Mouse (Mus musculus) neural tube, embryonic 11.5 days (tissue): ENCODE data around the gene Akap8l. TPM values are rescaled to one million over a fixed set of nuclear protein-coding genes. Genes with fewer than 3 reads are reported as not detected.

Source experiments
- ATAC-seq: fragments of 200-750 bp; cut with Nextera tagmentation; 2 replicates; pipeline ENCODE4 v1.8.0; 2017; ENCODE audit warnings: moderate number of reproducible peaks, mild to moderate bottlenecking, moderate TSS enrichment, moderate library complexity; ENCODE audit not compliant: insufficient read depth, low FRiP score, low TSS enrichment
- DNase-seq: peaks from one replicate; pipeline ENCODE4 v3.0.0-alpha.2; 2015; ENCODE audit warnings: low spot score
- H3K27ac ChIP-seq: fragments of 300-500 bp; sonication (generic); 2 replicates; pipeline ENCODE4 v1.5.1; 2014; ENCODE audit warnings: low read depth, mild to moderate bottlenecking, low read length
- H3K27me3 ChIP-seq: fragments of 300-500 bp; sonication (generic); 2 replicates; pipeline ENCODE4 v1.6.1; 2014; ENCODE audit warnings: mild to moderate bottlenecking, low read length, mixed read lengths; ENCODE audit not compliant: control insufficient read depth, insufficient read depth
- H3K36me3 ChIP-seq: fragments of 300-500 bp; sonication (generic); 2 replicates; pipeline ENCODE4 v1.6.1; 2014; ENCODE audit warnings: mild to moderate bottlenecking, low read length, moderate library complexity, mixed read lengths; ENCODE audit not compliant: control insufficient read depth, insufficient read depth
- H3K4me1 ChIP-seq: fragments of 300-500 bp; sonication (generic); 2 replicates; pipeline ENCODE4 v1.6.1; 2014; ENCODE audit warnings: low read length, mixed read lengths; ENCODE audit not compliant: control insufficient read depth, insufficient read depth
- H3K4me2 ChIP-seq: fragments of 300-500 bp; sonication (generic); 2 replicates; pipeline ENCODE4 v1.6.1; 2014; ENCODE audit warnings: low read depth, mild to moderate bottlenecking, moderate library complexity
- H3K4me3 ChIP-seq: fragments of 300-500 bp; sonication (generic); 2 replicates; pipeline ENCODE4 v1.5.1; 2014; ENCODE audit warnings: low read depth, low read length
- H3K9ac ChIP-seq: fragments of 300-500 bp; sonication (generic); 2 replicates; pipeline ENCODE4 v1.6.1; 2014; ENCODE audit warnings: mild to moderate bottlenecking, low read length
- H3K9me3 ChIP-seq: fragments of 300-500 bp; sonication (generic); 2 replicates; pipeline ENCODE4 v1.6.1; 2016; ENCODE audit warnings: low read length; ENCODE audit not compliant: control insufficient read depth
- WGBS: fragments of 180-500 bp; shearing (Covaris S2); extraction: QIAGEN DNeasy Blood & Tissue Kit; methylation state at CpG from one replicate; pipeline ENCODE4 v1.1.7; 2014; 5-methylcytosine and 5-hydroxymethylcytosine counted together
- polyA plus RNA-seq: library from polyadenylated mRNA; unstranded; fragments of >200 nt; fragmentation: Nextera tagmentation; extraction: Ambion mirVana; gene quantifications from 2 replicates; pipeline ENCODE4 v1.2.1, GENCODE M21; 2014

Gene Akap8l
- polyA plus RNA-seq, 1 experiment from 2014 or later: 73.2 TPM

- Histone ChIP-seq H3K9me3 (no peaks in the 10 kb centered on the region), H3K9ac (no peak overlapping the region), H3K4me2 (no peak overlapping the region), H3K27me3 (no peaks in the 10 kb centered on the region), H3K36me3 (no peaks in the 10 kb centered on the region), H3K27ac (no peak overlapping the region), H3K4me3 (no peak overlapping the region), H3K4me1 (no peaks in the 10 kb centered on the region)
- DNase-seq: no peak
- WGBS: 79% methylated on average over 4 of the region's 4 CpGs
- ATAC-seq: no peak
Observed at GRCm38 (mm10) chr17:32295160-32295559, 55.2 kb downstream of the Akap8l start.

GRCm38 (mm10) chr17:32285138-32285670, 65.2 kb downstream of the Akap8l start:
- Histone ChIP-seq H3K9me3 (no peaks in the 10 kb centered on the region), H3K36me3 (no peaks in the 10 kb centered on the region), H3K27ac (peak overlapping the region; percentile 99), H3K27me3 (no peaks in the 10 kb centered on the region), H3K4me2 (peak overlapping the region; percentile 74), H3K4me3 (peak overlapping the region; percentile 97), H3K4me1 (peaks cover 10% of the 10 kb centered on the region), H3K9ac (peak overlapping the region; percentile 91)
- DNase-seq (no peak), ATAC-seq (no peak)
- WGBS: 52% methylated on average over 6 of the region's 6 CpGs

GRCm38 (mm10) chr17:32284262-32285137, 65.9 kb downstream of the Akap8l start, which contains the start of gene Brd4:
Gene Brd4, minus strand, starts transcription at chr17:32284722.
- under 1% methylated on average over 90 of the region's 100 CpGs for WGBS
- Histone ChIP-seq H3K36me3 (no peaks in the 10 kb centered on the region), H3K9ac (peak within 1 kb of the TSS; percentile 91), H3K4me1 (peaks cover 10% of the 10 kb centered on the region), H3K27ac (peak within 1 kb of the TSS; percentile 99), H3K4me2 (peak within 1 kb of the TSS; percentile 74), H3K27me3 (no peaks in the 10 kb centered on the region), H3K9me3 (no peaks in the 10 kb centered on the region), H3K4me3 (peak within 1 kb of the TSS; percentile 97)
- DNase-seq (peak; percentile 96), ATAC-seq (peak; percentile 89)

GRCm38 (mm10) chr17:32283771-32284221, 66.6 kb downstream of the Akap8l start:
- DNase-seq (peak; percentile 67), ATAC-seq (peak; percentile 55)
- H3K4me3 ChIP-seq: peak overlapping the region; percentile 97

GRCm38 (mm10) chr17:32283341-32283740, 67.1 kb downstream of the Akap8l start:
- peak overlapping the region; percentile 74 for H3K4me2 ChIP-seq
- H3K9ac ChIP-seq: peak overlapping the region; percentile 91
- DNase-seq: peak; percentile 21
- H3K27ac ChIP-seq: peak overlapping the region; percentile 99; the same call in 1 of the 2 replicates
- no peaks in the 10 kb centered on the region for H3K36me3 ChIP-seq
- H3K4me1 ChIP-seq: peaks cover 10% of the 10 kb centered on the region
- no peaks in the 10 kb centered on the region for H3K9me3 ChIP-seq
- H3K4me3 ChIP-seq: peak overlapping the region; percentile 97
- no peak for ATAC-seq
- WGBS: 11% methylated on average over 7 of the region's 7 CpGs
- no peaks in the 10 kb centered on the region for H3K27me3 ChIP-seq

More at GRCm38 (mm10) chr17:32283771-32284221, 66.6 kb downstream of the Akap8l start:
- H3K27ac ChIP-seq: peak overlapping the region; percentile 99
- no peaks in the 10 kb centered on the region for H3K9me3 ChIP-seq
- peak overlapping the region; percentile 91 for H3K9ac ChIP-seq
- no peaks in the 10 kb centered on the region for H3K27me3 ChIP-seq
- peaks cover 10% of the 10 kb centered on the region for H3K4me1 ChIP-seq
- H3K4me2 ChIP-seq: peak overlapping the region; percentile 74
- no peaks in the 10 kb centered on the region for H3K36me3 ChIP-seq
- WGBS: under 1% methylated on average over 29 of the region's 41 CpGs

GRCm38 (mm10) chr17:32281611-32282310, 68.6 kb downstream of the Akap8l start:
- ATAC-seq (no peak), DNase-seq (no peak)
- H3K4me3 ChIP-seq: no peak overlapping the region
- H3K27me3 ChIP-seq: no peaks in the 10 kb centered on the region
- no peak overlapping the region for H3K4me2 ChIP-seq
- no peak overlapping the region for H3K27ac ChIP-seq
- 87% methylated on average over 4 of the region's 4 CpGs for WGBS
- H3K4me1 ChIP-seq: peaks cover 10% of the 10 kb centered on the region
- no peaks in the 10 kb centered on the region for H3K36me3 ChIP-seq
- H3K9ac ChIP-seq: no peak overlapping the region
- H3K9me3 ChIP-seq: no peaks in the 10 kb centered on the region

GRCm38 (mm10) chr17:32281126-32281525, 69.3 kb downstream of the Akap8l start:
- no peaks in the 10 kb centered on the region for H3K36me3 ChIP-seq
- 100% methylated on average over 2 of the region's 2 CpGs for WGBS
- ATAC-seq: no peak

GRCm38 (mm10) chr17:32280575-32280974, 69.8 kb downstream of the Akap8l start:
- WGBS: 92% methylated on average over 3 of the region's 3 CpGs
- Histone ChIP-seq H3K36me3 (no peaks in the 10 kb centered on the region), H3K9me3 (no peaks in the 10 kb centered on the region), H3K4me1 (peaks cover 10% of the 10 kb centered on the region), H3K4me2 (no peak overlapping the region), H3K27me3 (no peaks in the 10 kb centered on the region), H3K27ac (no peak overlapping the region), H3K4me3 (no peak overlapping the region), H3K9ac (no peak overlapping the region)
- ATAC-seq (no peak), DNase-seq (no peak)

More at GRCm38 (mm10) chr17:32281126-32281525, 69.3 kb downstream of the Akap8l start:
- Histone ChIP-seq H3K4me3 (no peak overlapping the region), H3K27ac (no peak overlapping the region), H3K4me1 (peaks cover 10% of the 10 kb centered on the region), H3K27me3 (no peaks in the 10 kb centered on the region), H3K9ac (no peak overlapping the region), H3K9me3 (no peaks in the 10 kb centered on the region), H3K4me2 (no peak overlapping the region)
- DNase-seq: no peak
